Mouse (Mus musculus) embryo, embryonic 9.5 days (tissue): ENCODE measurements around the gene Phka1.
A peak's percentile ranks its signal among the peaks of the same experiment; 100 is the strongest.
"Not testable (repeated sequence)": the region's sequence is repeated elsewhere in the genome, so short reads cannot be mapped to it uniquely, and the experiment has no call there.

Experiments
- DNase-seq: peaks from one replicate; pipeline ENCODE4 v3.0.0-alpha.2; 2017; ENCODE audit errors: extremely low spot score

Phka1 gene

GRCm38 (mm10) chrX:102643823-102644572 lies at the start of gene Phka1:
Phka1 (minus strand) TSS chrX:102644246.
- DNase-seq, result peak; percentile 45

- peak; percentile 13 for DNase-seq
Observed at GRCm38 (mm10) chrX:102689252-102689651, 45.2 kb upstream of the Phka1 start.

GRCm38 (mm10) chrX:102686872-102687271 lies 42.8 kb upstream of the Phka1 start, which contains the start of gene Gm3880:
Gm3880 (minus strand) TSS chrX:102686972.
- DNase-seq, result not testable (repeated sequence)

GRCm38 (mm10) chrX:102684706-102685105 lies 40.7 kb upstream of the Phka1 start:
- not testable (repeated sequence) for DNase-seq

- no peak for DNase-seq
Observed at GRCm38 (mm10) chrX:102666641-102667040, 22.6 kb upstream of the Phka1 start.

GRCm38 (mm10) chrX:102660712-102661111 lies 16.7 kb upstream of the Phka1 start:
- DNase-seq, result peak; percentile 5

- DNase-seq, result no peak
Observed at GRCm38 (mm10) chrX:102645691-102646090, 1.6 kb upstream of the Phka1 start.

- no peak for DNase-seq
Observed at GRCm38 (mm10) chrX:102645146-102645545, 1.1 kb upstream of the Phka1 start.

GRCm38 (mm10) chrX:102644573-102644951 lies 516 bp upstream of the Phka1 start:
- peak; percentile 3 for DNase-seq

- DNase-seq, result no peak
Observed at GRCm38 (mm10) chrX:102601269-102601668, 42.8 kb downstream of the Phka1 start.

GRCm38 (mm10) chrX:102588560-102588959 lies 55.5 kb downstream of the Phka1 start:
- no peak for DNase-seq

GRCm38 (mm10) chrX:102571186-102571585 lies 72.9 kb downstream of the Phka1 start:
- no peak for DNase-seq

GRCm38 (mm10) chrX:102556906-102557305 lies 87.1 kb downstream of the Phka1 start:
- DNase-seq, result no peak

GRCm38 (mm10) chrX:102509205-102509604 lies 134.8 kb downstream of the Phka1 start:
- DNase-seq, result no peak

- DNase-seq, result peak; percentile 61
Observed at GRCm38 (mm10) chrX:102504644-102505481, 139.2 kb downstream of the Phka1 start, which contains the start of gene Hdac8. Hdac8 (minus strand) TSS chrX:102505359.

GRCm38 (mm10) chrX:102504179-102504578 lies 139.9 kb downstream of the Phka1 start:
- DNase-seq, result no peak

GRCm38 (mm10) chrX:102493992-102494730 lies 149.9 kb downstream of the Phka1 start:
- DNase-seq, result no peak

GRCm38 (mm10) chrX:102485575-102485974 lies 158.5 kb downstream of the Phka1 start:
- DNase-seq, result no peak

- DNase-seq, result no peak
Observed at GRCm38 (mm10) chrX:102479665-102480064, 164.4 kb downstream of the Phka1 start.

GRCm38 (mm10) chrX:102478965-102479364 lies 165.1 kb downstream of the Phka1 start:
- DNase-seq, result peak; percentile 5

GRCm38 (mm10) chrX:102478481-102478880 lies 165.6 kb downstream of the Phka1 start:
- DNase-seq, result no peak

- peak; percentile 44 for DNase-seq
Observed at GRCm38 (mm10) chrX:102476784-102477183, 167.3 kb downstream of the Phka1 start.
